Mouse (Mus musculus) right cerebral cortex, postnatal 14 days (tissue): Measurements from ENCODE around the gene Olfr978.
"Not testable (repeated sequence)": the region's sequence is repeated elsewhere in the genome, so short reads cannot be mapped to it uniquely, and the experiment has no call there.

Experiments
- DNase-seq: peaks from one replicate; pipeline ENCODE4 v3.0.0; 2022

The Olfr978 gene

GRCm38 (mm10) chr9:39991813-39992212 is at the start of gene Olfr978:
Gene Olfr978, plus strand, starts transcription at chr9:39992113.
- no peak for DNase-seq

DNA sequence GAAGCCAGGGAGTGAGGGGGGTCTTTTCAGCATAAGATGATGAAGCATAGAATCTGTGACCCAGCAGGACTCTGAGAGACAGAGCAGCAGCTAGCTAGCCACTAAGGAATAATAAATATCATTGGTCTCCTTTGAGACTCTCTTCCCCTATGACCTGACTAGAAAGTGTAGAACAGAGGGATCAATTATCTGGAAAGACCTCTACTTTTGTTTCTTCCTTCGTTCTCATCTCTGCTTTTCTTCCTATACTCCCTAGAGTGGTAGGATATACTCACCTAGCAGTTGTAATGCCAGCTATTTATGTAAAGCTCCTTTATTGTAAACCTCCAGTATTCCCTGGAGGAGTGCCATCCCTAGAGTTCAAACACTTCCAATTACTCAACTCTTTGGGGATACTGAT is 40.0 kb upstream of the Olfr978 start, which contains the start of gene Olfr975:
Gene Olfr975, minus strand, starts transcription at position 101 of the 400 bp plus-strand sequence.
- DNase-seq, result no peak

DNA sequence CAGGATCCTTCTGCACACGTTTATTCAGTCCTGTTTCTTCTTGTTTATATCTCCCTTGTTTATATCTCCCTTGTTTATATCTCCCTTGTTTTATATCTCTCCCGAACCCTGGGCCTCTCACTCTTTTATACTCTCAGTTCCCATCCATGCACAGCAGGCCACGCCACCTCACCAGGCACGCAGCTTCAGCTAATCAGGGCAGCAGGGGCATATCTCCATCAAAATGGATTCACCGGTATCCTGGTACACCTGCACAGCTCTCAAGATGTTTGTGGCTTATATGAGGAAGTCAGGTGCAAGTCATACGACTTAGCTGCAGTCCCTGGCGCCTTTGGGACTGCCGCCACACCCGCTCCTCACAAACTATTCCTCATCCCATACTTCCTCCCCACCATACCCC is 30.9 kb upstream of the Olfr978 start, which contains the start of gene Olfr976:
Gene Olfr976, minus strand, starts transcription at position 101 of the 400 bp plus-strand sequence.
- DNase-seq, result not testable (repeated sequence)

DNA sequence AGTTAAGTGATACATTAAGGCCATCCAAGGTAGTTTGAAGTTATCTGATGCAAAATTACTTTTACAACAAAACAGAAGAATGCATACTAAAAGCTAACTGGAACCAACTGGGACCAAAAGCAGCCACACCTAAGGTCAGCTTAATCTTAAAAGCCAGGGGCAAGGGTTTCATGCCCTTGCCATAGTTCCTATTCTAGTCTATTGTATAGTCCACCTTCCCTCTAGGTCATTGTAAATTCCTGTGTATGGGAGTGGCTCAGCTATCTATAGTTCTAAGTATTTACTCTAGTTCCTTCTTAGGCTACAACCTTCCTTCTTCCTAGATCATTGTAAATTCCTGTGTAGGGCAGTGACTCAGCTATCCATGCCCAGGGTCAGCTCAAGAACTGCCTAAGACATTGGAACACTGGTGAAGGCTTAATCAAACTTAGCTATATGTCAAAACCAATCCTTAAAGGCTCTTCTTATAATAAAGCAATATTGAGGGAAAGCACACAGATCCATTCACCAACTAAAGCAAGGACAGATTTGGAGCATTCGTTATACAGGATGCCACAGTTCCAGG is 15.2 kb upstream of the Olfr978 start:
- not testable (repeated sequence) for DNase-seq

- no peak for DNase-seq
These were observed 11.5 kb downstream of the Olfr978 start, which contains the start of gene Olfr979 for GRCm38 (mm10) chr9:40003365-40003764. Gene Olfr979, minus strand, starts transcription at chr9:40003465.

DNA sequence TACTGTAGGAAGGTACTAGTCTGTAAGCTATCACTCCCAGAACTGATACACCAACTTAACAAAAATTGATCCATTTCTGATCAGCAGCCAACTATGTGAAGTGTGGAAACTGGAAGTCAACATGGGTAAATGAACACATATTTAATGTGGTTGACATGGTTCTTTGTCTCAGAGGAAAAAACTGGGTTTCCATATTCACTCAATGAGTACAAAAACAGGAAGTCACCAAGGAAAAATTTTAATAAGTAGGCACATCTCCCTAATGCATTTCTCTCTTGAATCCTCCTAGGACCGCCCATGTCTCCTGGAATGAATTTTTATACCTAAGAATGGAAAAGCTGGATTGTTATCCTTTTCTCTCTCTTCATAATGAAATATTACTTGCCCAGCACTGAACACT is 17.6 kb downstream of the Olfr978 start, which contains the start of gene Olfr980:
Gene Olfr980, minus strand, starts transcription at position 101 of the 400 bp plus-strand sequence.
- DNase-seq, result no peak

DNA sequence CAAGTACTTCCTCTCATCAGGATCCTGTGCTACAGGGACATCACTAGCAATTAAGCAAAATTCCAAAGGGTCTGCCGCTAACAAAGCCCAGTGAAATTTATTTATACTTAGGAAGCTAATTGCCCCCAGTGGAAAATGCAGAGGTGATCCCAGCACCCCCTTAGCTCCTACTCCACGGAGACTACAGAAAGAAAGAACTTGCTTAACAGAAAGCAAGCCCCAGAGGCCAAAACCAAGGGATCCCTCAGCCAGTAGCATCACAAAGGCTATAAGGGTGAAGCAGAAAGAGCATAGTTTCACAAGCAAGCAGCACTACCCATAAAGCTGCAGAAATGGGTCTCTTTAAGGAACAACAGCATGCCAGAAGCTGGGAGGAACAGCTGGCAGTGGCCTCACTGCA is 29.3 kb downstream of the Olfr978 start, which contains the start of gene Olfr981:
Gene Olfr981, plus strand, starts transcription at position 301 of the 400 bp plus-strand sequence.
- DNase-seq, result no peak
